Mouse (Mus musculus) gastrocnemius, adult 18-20 months (tissue): ENCODE results near the gene Rbfox1. TPM values are rescaled to one million over a fixed set of nuclear protein-coding genes. Genes with fewer than 3 reads are reported as not detected.

ENCODE experiments used
- DNase-seq: peaks from one replicate; pipeline ENCODE4 v3.0.0; 2021; ENCODE audit warnings: low spot score
- total RNA-seq, 2 experiments: library from RNA; stranded (reverse); gene quantifications; 2 replicates each; pipeline ENCODE4 v1.2.3; 2021

The Rbfox1 gene
- total RNA-seq, 2 experiments from 2014 or later: 228 to 232 TPM

DNA sequence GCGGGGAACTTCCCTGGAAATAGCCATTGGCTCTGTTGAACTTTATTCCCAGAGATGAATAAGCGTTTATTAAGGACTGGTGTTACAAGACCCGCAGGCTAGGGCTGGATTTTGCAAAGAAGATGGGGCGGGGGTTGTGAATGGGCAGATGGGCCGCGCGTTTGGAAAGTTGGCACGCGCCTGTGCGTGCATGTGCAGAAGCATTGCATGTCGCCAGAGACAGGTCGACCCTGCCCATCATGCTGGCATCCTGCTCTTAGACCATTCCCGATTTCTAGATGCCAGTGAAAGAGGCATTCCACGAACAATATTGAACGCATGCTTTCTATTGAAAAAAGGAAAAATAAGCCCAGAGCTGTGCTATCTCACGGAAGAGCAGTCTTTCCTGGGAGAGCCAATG is 464.2 kb downstream of the Rbfox1 start:
- no peak for DNase-seq

DNA sequence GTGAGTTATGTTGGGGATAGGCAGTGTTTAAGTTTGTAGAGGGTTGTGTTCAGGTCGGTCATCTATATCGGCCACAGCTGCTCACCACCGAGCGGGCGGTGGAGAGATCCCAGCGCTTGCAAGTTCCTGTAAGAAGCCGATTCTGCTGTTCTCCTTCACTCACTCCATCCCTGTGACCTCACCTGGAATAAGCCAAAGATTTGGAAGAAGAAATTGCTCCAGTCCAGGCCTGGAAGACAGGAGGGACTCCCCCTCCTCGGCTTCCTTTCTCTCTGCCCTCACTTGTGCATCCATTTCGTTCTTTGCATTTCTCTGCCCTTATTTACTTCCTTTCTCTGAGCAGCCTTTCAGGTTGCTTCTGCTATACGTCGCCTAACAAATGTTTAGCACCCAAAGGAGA is 465.1 kb downstream of the Rbfox1 start:
- no peak for DNase-seq

DNA sequence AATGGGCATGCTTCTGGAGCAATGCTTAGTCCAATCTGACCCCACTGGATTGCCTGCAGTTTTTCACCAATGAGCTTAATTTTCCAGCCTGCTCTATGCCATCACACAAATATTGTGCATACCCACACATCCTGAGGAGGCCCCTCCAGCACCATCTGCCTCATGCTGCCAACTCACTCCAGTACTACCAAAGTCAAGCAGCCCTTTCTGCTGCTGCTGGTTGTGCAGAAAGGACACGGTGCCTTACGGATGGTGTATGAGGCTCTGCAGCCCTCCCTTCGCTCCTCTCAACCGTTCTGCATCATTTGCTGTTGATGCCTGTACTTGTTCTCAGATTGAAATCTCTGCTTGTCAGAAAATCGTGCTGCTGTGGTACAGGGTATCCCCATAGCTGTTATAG is 468.0 kb downstream of the Rbfox1 start:
- no peak for DNase-seq

DNA sequence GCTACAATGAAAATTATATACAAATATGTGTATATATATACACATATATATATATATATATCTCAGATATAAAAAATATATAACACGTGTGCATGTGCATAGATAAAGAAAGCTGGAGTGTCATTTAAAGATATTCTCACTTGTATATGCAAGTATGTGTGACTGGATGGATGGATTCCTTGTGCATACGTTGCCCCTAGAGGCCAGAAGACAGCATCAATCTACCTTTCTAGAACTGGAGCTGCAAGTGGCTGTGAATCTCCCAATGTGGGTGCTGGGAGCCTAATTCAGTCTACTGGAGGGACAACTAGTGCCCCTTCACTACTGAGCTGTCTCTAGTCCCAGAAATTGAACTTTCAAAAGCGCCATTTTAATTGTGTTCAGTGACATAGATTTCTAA is 471.8 kb downstream of the Rbfox1 start:
- DNase-seq: no peak

DNA sequence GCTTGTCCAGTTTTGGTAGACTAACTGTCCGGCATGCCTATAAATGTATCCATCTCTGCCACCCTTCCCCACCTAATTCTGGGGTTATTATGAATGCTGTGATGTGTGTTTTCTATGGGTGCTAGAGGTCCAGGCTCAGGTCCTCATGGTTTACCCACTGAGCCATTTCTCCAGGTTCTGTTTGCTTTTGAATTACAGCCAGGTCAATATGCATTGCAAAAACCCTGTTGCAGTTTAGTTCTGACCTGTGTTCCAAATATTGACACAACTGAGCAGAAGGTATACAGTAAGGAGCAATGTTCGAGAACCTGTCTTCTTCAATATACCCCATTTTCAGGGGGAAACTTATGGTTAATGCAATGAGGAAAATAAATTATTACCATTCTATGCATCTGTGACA is 480.6 kb downstream of the Rbfox1 start:
- no peak for DNase-seq

DNA sequence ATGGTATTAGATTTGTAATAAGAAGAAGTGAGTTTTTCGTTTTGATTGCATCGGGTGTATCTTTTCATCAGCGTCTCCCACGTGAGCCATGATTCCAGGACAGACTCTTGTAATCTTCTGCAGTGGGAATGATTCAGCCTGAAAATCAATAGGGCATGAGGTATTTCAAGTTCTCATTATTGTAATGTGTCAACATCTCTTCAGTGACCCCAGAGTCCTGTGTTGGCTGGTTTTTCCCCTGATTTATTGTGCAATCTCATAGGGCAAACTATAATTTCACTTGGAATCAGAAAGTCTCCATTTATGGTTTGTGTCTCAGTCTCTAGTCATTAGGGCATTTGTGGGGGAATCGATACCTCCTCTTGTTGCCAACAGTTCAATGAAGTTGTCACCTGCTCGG is 481.5 kb downstream of the Rbfox1 start:
- no peak for DNase-seq

DNA sequence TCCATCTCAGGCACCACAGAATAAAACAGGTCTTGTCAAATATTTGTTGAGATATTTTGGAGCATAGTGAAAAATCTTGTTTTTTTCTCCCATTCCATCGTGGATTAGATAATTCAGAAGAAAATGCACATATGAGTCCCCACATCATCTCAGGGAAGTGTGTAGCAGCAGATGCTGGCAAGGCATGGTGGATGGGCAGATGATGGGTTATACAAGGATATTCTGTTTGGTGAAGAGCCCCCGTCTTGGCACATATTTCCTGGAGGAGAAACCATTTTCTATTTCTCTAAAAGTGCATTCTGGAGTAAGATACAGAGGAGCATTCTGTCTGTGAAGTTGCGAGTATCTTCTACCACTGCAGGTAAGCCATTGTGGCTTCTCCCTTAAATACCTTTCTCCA is 495.8 kb downstream of the Rbfox1 start:
- DNase-seq: no peak

DNA sequence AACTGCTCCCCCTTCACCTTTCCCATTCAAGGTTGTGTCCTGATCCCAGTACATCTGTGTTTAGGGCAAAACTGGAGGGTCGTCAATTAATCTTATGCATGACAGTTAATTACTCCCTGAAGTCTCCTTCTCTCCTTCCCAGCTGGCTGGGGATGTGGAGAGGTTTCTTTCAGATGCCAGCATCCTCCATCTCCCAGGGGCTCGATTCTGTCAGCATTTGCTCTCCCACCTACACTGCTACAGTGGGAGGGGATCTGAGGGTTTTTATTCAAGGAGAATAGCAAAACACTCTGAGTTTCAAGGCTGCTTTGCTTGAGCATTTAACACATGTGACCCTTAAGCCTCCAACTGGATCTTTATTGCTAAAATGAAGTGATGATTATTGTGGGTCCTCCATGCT is 496.4 kb downstream of the Rbfox1 start:
- DNase-seq: no peak

DNA sequence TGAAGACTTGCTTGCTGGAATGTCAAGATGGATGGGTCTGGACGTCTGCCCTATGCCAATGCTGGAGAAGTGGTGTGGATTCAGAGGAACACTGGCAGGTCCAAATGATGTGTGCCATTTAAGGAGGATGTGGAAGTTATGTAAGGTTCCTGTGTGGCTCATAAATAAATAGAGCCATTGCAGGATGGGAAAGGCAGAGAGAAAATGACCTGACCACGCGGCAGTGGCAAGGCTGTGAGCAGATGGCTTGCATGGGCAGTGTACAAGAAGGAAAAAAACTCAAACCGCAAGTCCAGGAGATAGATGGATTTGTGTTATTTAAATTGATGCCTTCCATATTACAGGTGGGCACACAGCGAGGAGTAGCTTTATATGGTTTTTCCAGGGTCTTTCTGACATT is 497.6 kb downstream of the Rbfox1 start:
- DNase-seq: no peak

DNA sequence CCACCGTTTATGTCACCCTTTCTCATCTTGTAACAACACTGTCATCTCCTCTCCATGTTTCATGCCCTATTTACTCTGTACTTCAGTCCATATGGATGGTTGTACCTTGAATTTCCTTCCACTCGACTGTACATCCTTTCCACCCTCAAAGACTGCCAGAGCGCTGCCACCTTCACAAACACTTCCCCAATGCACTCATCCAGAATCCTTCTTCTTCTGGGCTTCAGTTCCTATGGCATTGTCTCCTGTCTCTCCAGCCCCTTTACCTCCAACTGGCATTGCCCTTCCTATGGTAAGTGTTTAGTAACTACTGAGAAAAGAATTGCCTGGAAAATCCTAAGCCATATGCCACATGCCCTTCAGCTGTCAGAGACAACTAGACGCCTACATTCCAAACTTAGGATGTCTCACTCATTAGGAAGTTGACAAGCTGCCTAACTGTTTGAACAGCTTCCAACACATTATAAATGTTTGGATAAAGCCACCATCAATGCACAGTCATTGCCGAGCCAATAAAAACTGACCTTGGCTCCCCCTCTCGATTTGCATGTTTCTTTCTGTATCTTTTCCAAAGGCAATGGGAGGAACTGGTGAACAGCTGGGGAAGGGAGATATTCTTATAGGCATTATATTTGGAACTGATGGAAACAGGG is 505.2 kb downstream of the Rbfox1 start:
- no peak for DNase-seq

DNA sequence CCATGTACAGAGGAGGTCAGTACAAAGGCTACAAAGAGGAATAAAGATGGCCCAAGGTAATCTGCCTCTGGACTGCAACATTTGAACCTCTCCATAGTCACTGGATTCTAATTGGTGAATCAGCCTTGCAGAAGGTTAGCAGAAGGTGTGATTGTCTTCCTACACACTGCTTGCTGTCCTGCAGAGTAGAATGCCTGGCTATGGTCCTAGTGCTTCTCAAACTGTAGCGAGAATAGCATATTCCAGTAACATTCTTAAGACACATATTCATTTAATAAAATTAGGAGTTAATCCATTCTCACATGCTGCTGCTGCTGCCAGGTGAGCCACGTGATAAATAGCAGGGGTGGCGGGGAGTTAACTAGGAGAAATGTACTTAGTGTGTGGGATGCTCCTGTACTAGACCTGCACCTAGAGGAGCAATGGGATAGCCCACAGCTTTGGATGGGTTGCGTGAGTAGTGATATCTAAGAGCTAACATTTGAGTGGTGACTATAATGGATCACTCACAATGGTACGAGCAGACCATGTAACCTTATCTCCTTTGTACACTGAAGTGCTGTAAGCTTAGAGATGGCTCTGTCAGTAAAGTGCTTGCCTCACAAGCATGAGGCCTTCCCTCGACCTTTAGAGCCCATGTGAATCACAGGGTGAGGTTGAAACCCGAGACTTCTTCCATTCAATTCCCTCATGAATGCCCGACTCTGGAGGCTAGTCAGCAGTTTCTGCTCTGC is 511.7 kb downstream of the Rbfox1 start:
- DNase-seq: no peak

DNA sequence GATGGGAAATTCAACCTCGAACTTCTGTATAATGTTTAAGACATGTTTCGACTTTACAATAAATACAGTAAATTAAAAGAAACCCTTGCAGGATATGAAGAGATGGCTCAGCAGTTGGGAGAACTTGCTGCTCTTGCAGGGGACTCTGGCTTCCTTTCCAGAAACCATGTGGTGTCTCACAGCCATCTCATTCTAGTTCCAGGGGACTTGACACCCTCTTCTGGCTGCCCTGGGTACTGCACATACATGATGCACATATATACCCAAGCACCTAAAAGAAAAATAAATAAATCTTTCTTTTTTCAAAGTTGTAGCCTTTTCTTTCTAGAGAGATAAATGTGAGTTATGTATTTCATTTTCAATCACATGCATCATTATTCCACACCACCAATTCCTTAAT is 512.5 kb downstream of the Rbfox1 start:
- DNase-seq: no peak

DNA sequence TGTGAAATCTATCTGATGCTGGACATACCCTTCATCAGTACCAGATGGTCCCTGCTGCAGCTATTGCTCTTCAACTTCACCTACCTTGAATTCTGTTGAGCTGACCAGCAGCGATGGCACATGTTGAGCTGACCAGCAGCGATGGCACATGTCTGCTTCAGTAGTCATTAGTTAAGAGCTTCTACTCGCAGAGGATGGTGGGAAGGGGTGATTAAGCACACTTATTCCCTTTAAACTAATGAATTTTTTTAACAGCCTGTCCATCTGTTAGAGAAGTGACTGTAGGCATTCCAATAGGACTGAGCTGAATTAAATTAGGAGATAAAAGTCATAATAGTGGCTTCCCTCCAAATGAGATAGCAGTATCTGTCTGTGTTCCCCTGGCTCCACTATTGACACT is 517.7 kb downstream of the Rbfox1 start:
- DNase-seq: no peak

DNA sequence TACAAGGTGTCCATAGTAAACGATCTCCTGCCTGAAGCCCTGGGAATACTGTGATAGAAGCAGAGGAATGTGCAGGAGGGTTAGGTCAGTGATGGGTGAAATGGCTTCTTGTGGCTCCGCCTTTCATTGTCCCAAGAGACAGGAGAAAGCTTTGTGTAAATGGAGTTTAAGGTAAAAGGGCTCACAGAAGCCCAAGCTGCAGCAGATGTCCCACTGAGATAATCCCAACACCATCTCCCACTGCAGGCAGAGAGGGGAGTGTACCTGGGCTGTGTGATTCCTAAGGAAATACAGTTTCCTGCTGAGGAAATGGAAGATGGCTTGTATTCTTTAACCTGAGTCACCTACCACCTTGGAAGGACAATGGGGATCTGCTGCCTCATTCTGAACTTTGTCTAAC is 529.7 kb downstream of the Rbfox1 start:
- DNase-seq: no peak

DNA sequence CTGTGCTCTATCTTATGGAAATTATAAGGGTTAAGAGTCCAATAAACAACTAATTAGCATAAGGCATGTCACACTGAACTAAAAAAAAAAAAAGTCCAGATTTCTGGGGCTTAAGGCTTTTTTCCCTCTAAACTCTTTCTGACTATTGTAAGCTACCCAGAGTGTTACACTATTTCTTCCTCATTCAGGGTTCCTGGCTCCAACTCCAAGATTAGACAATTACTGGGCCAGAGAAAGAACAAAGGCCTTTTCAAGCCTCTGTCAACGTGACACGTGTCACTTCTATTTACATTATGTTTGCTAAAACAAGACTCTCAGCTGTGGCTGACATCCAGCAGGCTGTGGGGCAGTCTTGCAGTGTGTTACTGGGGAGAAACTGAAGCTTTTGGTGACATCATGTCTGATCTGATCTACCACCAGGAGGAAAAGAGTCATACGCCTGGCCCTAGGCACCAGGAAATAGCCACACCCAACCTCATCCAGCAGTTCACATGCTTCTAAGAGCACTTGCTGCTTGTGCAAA is 536.5 kb downstream of the Rbfox1 start:
- no peak for DNase-seq

DNA sequence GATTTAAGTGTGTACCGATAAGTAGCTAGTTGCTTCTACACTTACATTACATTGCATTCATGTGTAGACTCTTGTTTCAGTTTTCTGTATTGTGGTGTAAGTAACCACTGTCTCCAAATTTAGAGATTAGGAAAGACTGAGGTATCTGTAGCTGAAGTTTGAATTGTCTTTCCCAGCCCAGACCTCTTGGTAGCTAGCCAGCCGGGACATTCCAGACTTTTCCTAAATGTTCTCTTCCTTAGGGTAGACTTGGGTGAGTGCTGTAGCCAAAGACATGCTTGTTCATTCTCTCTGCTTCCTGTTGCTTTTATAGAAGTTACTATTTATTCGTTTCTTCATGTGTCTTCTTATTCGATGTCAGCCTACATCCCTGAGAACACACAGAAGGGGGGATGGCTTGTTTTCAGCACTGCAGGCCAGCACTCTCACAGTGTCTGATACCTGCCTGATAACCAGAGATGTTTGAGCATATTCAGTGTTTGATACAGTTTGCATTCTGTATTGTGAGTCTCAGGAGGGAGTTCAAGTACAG is 538.8 kb downstream of the Rbfox1 start:
- no peak for DNase-seq

DNA sequence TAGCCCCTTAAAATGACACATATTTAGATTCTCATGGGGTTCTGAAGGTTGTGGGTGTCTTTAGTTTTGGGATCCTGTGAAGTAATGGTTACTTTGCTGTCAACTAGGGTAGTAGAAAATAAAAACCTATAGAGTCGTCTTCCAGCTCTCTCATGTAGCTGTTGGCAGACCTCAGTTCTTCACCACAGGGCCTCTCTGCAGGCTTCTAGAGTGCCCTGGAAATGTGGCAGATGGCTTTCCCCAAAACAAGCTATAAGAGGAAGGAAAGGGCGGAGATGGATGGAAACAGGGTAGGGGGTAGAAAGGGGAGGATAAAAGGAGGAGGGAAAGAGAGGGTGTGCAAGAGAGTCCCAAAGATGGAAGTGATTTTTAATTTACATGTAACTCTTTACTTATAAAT is 539.6 kb downstream of the Rbfox1 start:
- DNase-seq: no peak

DNA sequence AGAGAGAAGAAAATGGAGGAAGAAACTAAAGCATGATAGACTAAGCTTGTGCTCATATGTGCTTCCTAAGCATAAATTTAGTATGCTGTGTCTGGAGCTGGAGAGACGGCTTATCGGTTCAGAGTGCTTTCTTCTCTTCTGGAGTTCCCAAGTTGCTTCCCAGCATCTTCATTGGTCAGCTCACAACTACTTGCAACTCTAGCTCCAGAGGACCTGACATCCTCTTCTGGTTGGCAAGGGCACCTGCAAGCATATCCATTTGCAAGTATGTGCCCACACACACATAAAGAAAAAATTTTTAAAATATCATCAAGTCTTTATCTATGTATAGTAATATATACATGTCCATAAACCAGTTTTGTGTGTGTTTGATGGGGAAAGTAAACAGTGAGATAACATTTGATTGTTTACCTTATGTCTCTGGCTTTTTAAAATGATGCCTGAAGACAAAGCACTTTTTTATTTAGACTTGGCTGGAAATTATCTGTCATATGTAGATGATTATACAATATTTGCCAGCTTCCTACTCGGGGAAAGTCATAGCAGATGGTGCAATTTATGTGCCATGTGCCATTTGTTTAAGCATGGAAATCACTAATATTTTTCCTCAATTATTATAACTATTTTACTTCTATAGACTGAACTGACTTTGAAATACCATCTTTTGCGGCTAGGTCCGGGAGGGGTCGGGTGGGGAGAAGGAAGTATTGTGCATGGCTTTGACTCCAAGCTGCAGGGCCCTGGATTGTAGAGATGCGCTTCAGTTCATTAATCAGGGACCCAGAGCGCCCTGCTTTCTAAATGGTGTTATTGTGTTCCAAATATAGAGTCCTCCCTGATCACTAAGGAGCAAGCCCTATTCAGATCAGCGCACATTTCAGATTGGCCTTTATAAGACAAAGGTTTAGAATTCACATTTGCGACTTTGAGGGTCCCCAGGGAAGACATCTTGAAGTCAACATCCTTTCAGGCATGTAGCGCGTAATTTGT is 542.4 kb downstream of the Rbfox1 start:
- DNase-seq: no peak

DNA sequence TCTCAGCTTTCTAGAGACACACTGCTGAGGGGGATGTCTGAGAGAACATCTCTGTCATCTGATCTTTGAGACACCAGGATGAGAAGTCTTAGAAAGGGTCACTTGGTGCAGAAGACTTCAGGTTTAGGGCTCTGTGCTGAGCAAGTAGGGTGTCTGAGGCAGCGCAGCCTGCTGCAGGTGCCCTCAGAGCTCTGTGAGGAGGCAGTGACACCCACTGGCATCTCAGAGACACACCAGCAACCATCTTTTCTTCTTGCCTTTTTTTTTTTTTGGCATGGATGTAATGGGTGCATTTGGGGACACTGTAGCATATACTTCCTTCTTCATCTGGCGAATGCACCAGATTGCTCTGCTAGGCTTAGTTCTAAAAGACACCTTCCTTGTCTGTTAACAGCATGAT is 545.8 kb downstream of the Rbfox1 start:
- no peak for DNase-seq

DNA sequence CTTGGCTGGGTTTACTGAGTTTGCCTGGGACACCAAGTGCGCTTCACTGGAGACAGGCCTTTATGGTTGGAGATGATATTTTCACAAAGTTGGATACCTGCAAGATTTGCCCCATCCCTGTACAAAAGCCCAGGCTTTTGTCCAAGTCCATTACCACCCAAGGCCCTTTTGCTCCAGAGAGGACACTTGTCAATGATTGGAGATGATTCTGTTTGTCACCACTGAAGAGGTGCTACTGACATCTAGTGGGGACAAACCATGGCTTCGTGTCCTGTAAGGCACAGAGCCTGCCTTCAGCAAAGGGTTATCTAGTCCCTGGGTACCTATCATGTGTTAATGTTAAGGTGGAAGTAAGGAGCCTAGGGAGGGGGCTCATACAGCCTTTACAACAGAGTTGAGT is 551.3 kb downstream of the Rbfox1 start:
- DNase-seq: no peak

DNA sequence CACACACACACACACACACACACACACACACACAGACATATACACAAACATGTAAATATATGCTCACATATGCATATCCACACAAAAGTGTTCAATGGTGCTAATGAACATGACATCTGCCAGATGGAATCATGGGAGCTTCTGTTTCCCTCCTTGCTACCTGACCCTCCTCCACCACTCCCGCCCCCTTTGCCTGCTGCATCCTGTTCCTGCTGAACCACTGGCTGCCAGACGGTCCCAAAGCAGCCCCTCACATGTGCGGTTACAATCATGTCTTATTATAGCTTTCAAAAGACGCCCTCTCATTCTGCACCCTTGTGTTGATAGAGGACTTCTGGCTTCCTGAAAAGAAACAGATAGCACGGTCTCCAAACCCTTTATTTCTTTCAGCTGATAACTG is 563.1 kb downstream of the Rbfox1 start:
- DNase-seq: no peak

DNA sequence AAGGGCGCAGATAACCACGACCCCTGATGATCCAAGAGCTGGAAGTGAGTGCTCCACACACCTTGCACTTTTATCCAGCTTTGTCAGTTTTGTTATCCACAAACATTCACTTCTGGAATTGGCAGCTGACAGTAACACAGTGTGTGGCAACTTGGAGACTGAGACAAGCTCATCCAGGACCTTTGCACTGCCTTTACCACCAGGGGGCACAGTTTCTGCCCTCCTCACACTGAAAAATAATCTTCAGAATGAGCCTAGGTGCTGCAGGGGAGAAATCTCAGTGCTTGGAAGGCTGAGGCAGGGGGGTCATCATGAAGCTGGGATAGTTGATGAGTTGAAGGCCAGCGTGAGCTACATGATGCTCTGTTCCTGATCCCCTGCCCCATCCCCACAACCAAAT is 570.2 kb downstream of the Rbfox1 start:
- no peak for DNase-seq
